Mouse (Mus musculus): ENCODE measurements around the gene Sgce.

GRCm38 (mm10) chr6:4665154-4665553 lies 81.9 kb downstream of the Sgce start:
- TF ChIP-seq POLR2A (IDR thresholded peaks at IDR 0.05; ENCODE audit: low read depth, low read length) (no peak), CTCF (IDR thresholded peaks at IDR 0.05; ENCODE audit: extremely low read depth, insufficient read length, insufficient replicate concordance, low read depth, low read length) (no peak)
